In genomic region chr1:97768906-97769293, GRCm38 (mm10) we compare ENCODE assay signal across 8 mouse cellular contexts. TPM values are rescaled to one million over a fixed set of nuclear protein-coding genes. Genes with fewer than 3 reads are reported as not detected.
DNase-seq lines count a peak whose midpoint lies in the region; ATAC-seq and TF ChIP-seq lines count a peak whose summit lies in the region.

No protein-coding gene starts in this region.

- DNase-seq in heart, adult 18-20 months = no peak
- DNase-seq in CH12.LX (ENCODE audit: extremely low read depth) = peak; percentile 41
- DNase-seq in gastrocnemius, postnatal 36 days = no peak
- DNase-seq in spleen, adult 18-20 months = no peak
- no peak for DNase-seq in thymus, postnatal 36 days

- no peaks in the 10 kb centered on the region for H3K27me3 ChIP-seq in heart, embryonic 12.5 days (replicated peaks)
- H3K27me3 ChIP-seq in CH12.LX (replicated peaks) = no peaks in the 10 kb centered on the region

- H3K9me3 ChIP-seq in heart, embryonic 12.5 days (replicated peaks) = no peaks in the 10 kb centered on the region
- no peaks in the 10 kb centered on the region for H3K9me3 ChIP-seq in CH12.LX (replicated peaks; ENCODE audit: low read length)

- in situ Hi-C loops in CH12.LX (cut with MboI; ENCODE audit: low pct_ligation_motif_present, low pct_unique_long_range_greater_than_20kb, low sequenced_read_pairs) = no loop called here

- WGBS in heart, embryonic 12.5 days = 10% methylated on average over 7 of the region's 7 CpGs

- TF ChIP-seq CTCF in CH12.LX (conservative IDR thresholded peaks at IDR 0.05 in 1 of 2, IDR thresholded peaks at IDR 0.05 in 1 of 2; ENCODE audit: low read depth in 2 of 2, low read length in 2 of 2) = no peak

- no peak for TF ChIP-seq RAD21 in CH12.LX (IDR thresholded peaks at IDR 0.05; ENCODE audit: low read depth, low read length)

- H3K4me1 ChIP-seq in heart, embryonic 12.5 days (replicated peaks) = peaks cover 13% of the 10 kb centered on the region; the same call in 1 of the 2 replicates
- H3K4me1 ChIP-seq in CH12.LX (ENCODE audit: control insufficient read depth in 1 of 2, insufficient read depth in 2 of 2) = peaks cover 2 to 29% of the 10 kb centered on the region in 2 experiments; a peak in 2 of 4 replicates

- no peaks in the 10 kb centered on the region for H3K36me3 ChIP-seq in heart, embryonic 12.5 days
- peaks cover 0 to 5% of the 10 kb centered on the region in 2 experiments for H3K36me3 ChIP-seq in CH12.LX (replicated peaks in 1 of 2; ENCODE audit: control insufficient read depth in 1 of 2, insufficient read depth in 1 of 2, low read length in 1 of 2)

- dilution Hi-C loops in CH12.LX (cut with MboI; ENCODE audit: extremely low pct_ligation_motif_present, extremely low pct_unique_long_range_greater_than_20kb, low sequenced_read_pairs) = no loop called here

- no peak for TF ChIP-seq POLR2A in CH12.LX (IDR thresholded peaks at IDR 0.05; ENCODE audit: low read depth, low read length)

- peak overlapping the region; percentile 96 for H3K27ac ChIP-seq in heart, embryonic 12.5 days (ENCODE audit: poor library complexity, severe bottlenecking)
- H3K27ac ChIP-seq in CH12.LX (ENCODE audit: insufficient read depth, low read depth) = peak overlapping the region; percentile 67

- intact Hi-C loops in gastrocnemius, postnatal 36 days (cut with DNase I) = no loop called here

- peak overlapping the region; percentile 94 for H3K9ac ChIP-seq in heart, embryonic 12.5 days
- peak overlapping the region; percentile 60 for H3K9ac ChIP-seq in CH12.LX (ENCODE audit: insufficient read depth, low read depth)

- TF ChIP-seq EP300 in CH12.LX (IDR thresholded peaks at IDR 0.05; ENCODE audit: low read length) = peak; percentile 62

- no peak for ATAC-seq in heart, embryonic 12.5 days (ENCODE audit: insufficient number of reproducible peaks, low FRiP score)
- ATAC-seq in granulocyte monocyte progenitor cell, adult 5-6 weeks (replicated peaks; ENCODE audit: poor library complexity, severe bottlenecking) = peak; percentile 32
- ATAC-seq in megakaryocyte, adult 5-6 weeks (ENCODE audit: poor library complexity, severe bottlenecking) = peak; percentile 6

- peaks cover 31% of the 10 kb centered on the region for H3K79me2 ChIP-seq in CH12.LX (replicated peaks; ENCODE audit: control insufficient read depth, extremely low read depth, insufficient read depth, poor library complexity, severe bottlenecking)

- peak overlapping the region; percentile 70 for H3K4me2 ChIP-seq in heart, embryonic 12.5 days
- H3K4me2 ChIP-seq in CH12.LX (ENCODE audit: insufficient read depth, low read depth, poor library complexity, severe bottlenecking) = peak overlapping the region; percentile 93; the same call in 1 of the 2 replicates

- peak overlapping the region; percentile 98 for H3K4me3 ChIP-seq in heart, embryonic 12.5 days
- peak overlapping the region; percentile 89 to 90 (median 90) for H3K4me3 ChIP-seq in CH12.LX (replicated peaks in 1 of 3; ENCODE audit: low read depth in 2 of 3, low read length in 2 of 3, poor library complexity in 1 of 3)

TF ChIP-seq in CH12.LX, 34 proteins besides CTCF, POLR2A, EP300 and RAD21:
- 0 out of 2 replicates have a peak, but pooled peaks have one; percentile 44 for TF ChIP-seq CHD1 (IDR thresholded peaks at IDR 0.05; ENCODE audit: low read depth, low read length)
- no peak for TF ChIP-seq ELF1 (IDR thresholded peaks at IDR 0.05; ENCODE audit: low read depth, low read length)
- TF ChIP-seq ZNF384 (IDR thresholded peaks at IDR 0.05; ENCODE audit: low read depth, low read length) = peak; percentile 79
- no peak for TF ChIP-seq GABPA (IDR thresholded peaks at IDR 0.05; ENCODE audit: insufficient replicate concordance, low read depth, low read length)
- TF ChIP-seq PAX5 (IDR thresholded peaks at IDR 0.05; ENCODE audit: low read length) = no peak
- TF ChIP-seq KAT2A (IDR thresholded peaks at IDR 0.05; ENCODE audit: insufficient replicate concordance, low read length) = no peak
- TF ChIP-seq RCOR1 (conservative IDR thresholded peaks at IDR 0.05; ENCODE audit: low read depth, low read length) = 0 out of 2 replicates have a peak, but pooled peaks have one; percentile 40
- peak; percentile 13; the same call in 1 of the 2 replicates for TF ChIP-seq JUN (IDR thresholded peaks at IDR 0.05; ENCODE audit: insufficient read depth, low read depth, low read length)
- TF ChIP-seq POLR2AphosphoS2 (IDR thresholded peaks at IDR 0.05; ENCODE audit: low read depth, low read length) = no peak
- no peak for TF ChIP-seq TBP (conservative IDR thresholded peaks at IDR 0.05; ENCODE audit: low read depth, low read length)
- TF ChIP-seq SMC3 (IDR thresholded peaks at IDR 0.05; ENCODE audit: low read depth, low read length) = no peak
- 0 out of 2 replicates have a peak, but pooled peaks have one; percentile 29 for TF ChIP-seq JUND (conservative IDR thresholded peaks at IDR 0.05; ENCODE audit: low read depth, low read length)
- no peak for TF ChIP-seq CHD2 (IDR thresholded peaks at IDR 0.05; ENCODE audit: low read length)
- no peak for TF ChIP-seq ZC3H11A (IDR thresholded peaks at IDR 0.05; ENCODE audit: low read depth, low read length)
- TF ChIP-seq MAX (IDR thresholded peaks at IDR 0.05; ENCODE audit: low read length) = 0 out of 2 replicates have a peak, but pooled peaks have one; percentile 52

RNA-seq across cellular contexts. Expression of gene Gin1, which starts 1.1 kb away (rescaled TPM):
- 17.1 and 17.8 TPM in 2 replicates for polyA plus RNA-seq in heart, embryonic 12.5 days (2016; fragmentation: Nextera tagmentation; extraction: Ambion mirVana)
- 1 to 10 TPM; 6.3 to 6.8 TPM for total RNA-seq in heart, adult 18-20 months (2021)
- total RNA-seq in CH12.LX (2012; rRNA removed) (5.8 and 6.3 TPM in 2 replicates), CH12.LX (2014; rRNA removed) (15.0 and 16.2 TPM in 2 replicates)
- 10.4 and 10.5 TPM in 2 replicates for polyA plus RNA-seq in CH12.LX (2012; ENCODE audit: insufficient read length, low read depth)
- total RNA-seq in granulocyte monocyte progenitor cell, adult 5-6 weeks (2014; fragmentation: Nextera tagmentation) = 11.5 and 15.3 TPM in 2 replicates
- 16.7 and 20.9 TPM in 2 replicates for total RNA-seq in granulocyte monocyte progenitor cell, adult 5-6 weeks (2017)
- total RNA-seq in megakaryocyte, adult 5-6 weeks (2015) = 18.5 and 25.4 TPM in 2 replicates
- 8.6 and 11.2 TPM in 2 replicates for total RNA-seq in megakaryocyte, adult 5-6 weeks (2017)
- 1 to 10 TPM; 2.9 to 3.1 TPM for total RNA-seq in gastrocnemius, postnatal 36 days (2021)

RNA-seq across cellular contexts. Expression of gene Ppip5k2, which starts 1.3 kb away (rescaled TPM):
- polyA plus RNA-seq in heart, embryonic 12.5 days (2016; fragmentation: Nextera tagmentation; extraction: Ambion mirVana) = 50.8 and 50.9 TPM in 2 replicates
- total RNA-seq in heart, adult 18-20 months (2021) = 10 to 100 TPM; 80.5 to 89.5 TPM
- total RNA-seq in CH12.LX (2012; rRNA removed) (27.4 and 32.8 TPM in 2 replicates), CH12.LX (2014; rRNA removed) (44.9 and 50.6 TPM in 2 replicates)
- 28.4 and 29.8 TPM in 2 replicates for polyA plus RNA-seq in CH12.LX (2012; ENCODE audit: insufficient read length, low read depth)
- total RNA-seq in granulocyte monocyte progenitor cell, adult 5-6 weeks (2014; fragmentation: Nextera tagmentation) = 52.7 and 57.5 TPM in 2 replicates
- 64.8 and 82.9 TPM in 2 replicates for total RNA-seq in granulocyte monocyte progenitor cell, adult 5-6 weeks (2017)
- 33.2 and 35.7 TPM in 2 replicates for total RNA-seq in megakaryocyte, adult 5-6 weeks (2015)
- 44.4 and 45.2 TPM in 2 replicates for total RNA-seq in megakaryocyte, adult 5-6 weeks (2017)
- 1 to 10 TPM; 1.7 to 2.0 TPM for total RNA-seq in gastrocnemius, postnatal 36 days (2021)

Comparison
In these comparisons a context has a peak if more than half of its experiments do, and no peak if none do; other contexts are left out.
1. RNA of gene Ppip5k2, which starts 1.3 kb away (total RNA-seq): 80.5 to 89.5 TPM in heart, adult 18-20 months, 52.7 to 82.9 TPM in granulocyte monocyte progenitor cell, adult 5-6 weeks, 27.4 to 50.6 TPM in CH12.LX and 33.2 to 45.2 TPM in megakaryocyte, adult 5-6 weeks; 1.7 to 2.0 TPM in gastrocnemius, postnatal 36 days; every median in the first group is over 4 times any median in the second.